Mouse (Mus musculus) MEL (cell line): ENCODE measurements around the gene Cplx2. TPM values are rescaled to one million over a fixed set of nuclear protein-coding genes. Genes with fewer than 3 reads are reported as not detected.

Experiments
- DNase-seq: peaks from one replicate; pipeline ENCODE4 v3.0.0; 2011; ENCODE audit warnings: low read depth, low spot score
- H3K27ac ChIP-seq: 2 replicates; pipeline ENCODE4 v1.5.1; 2012; ENCODE audit warnings: low read depth, mild to moderate bottlenecking, control low read depth, low read length, moderate library complexity; ENCODE audit not compliant: control insufficient read depth
- H3K27me3 ChIP-seq, 2 experiments: fragments of 150-350 bp in 1 of 2; sonication (generic) in 1 of 2; 2 replicates each; pipeline ENCODE4 v1.6.1; 2012; ENCODE audit warnings: low read length in 2 of 2, mild to moderate bottlenecking in 2 of 2, improper control_type of control experiment in 1 of 2, moderate library complexity in 1 of 2; ENCODE audit not compliant: insufficient read depth in 2 of 2, control insufficient read depth in 1 of 2
- H3K36me3 ChIP-seq, 2 experiments: 2 replicates each; pipeline ENCODE4 v1.6.1; 2012 to 2014; ENCODE audit warnings: low read length in 2 of 2, improper control_type of control experiment in 1 of 2, inconsistent platforms in 1 of 2, mild to moderate bottlenecking in 1 of 2; ENCODE audit not compliant: insufficient read depth in 2 of 2, control insufficient read depth in 1 of 2
- H3K4me1 ChIP-seq, 2 experiments: fragments of 150-350 bp in 1 of 2; sonication (generic) in 1 of 2; 2 replicates each; pipeline ENCODE4 v1.6.1; 2012; ENCODE audit warnings: low read length in 2 of 2, improper control_type of control experiment in 1 of 2, mild to moderate bottlenecking in 1 of 2; ENCODE audit not compliant: insufficient read depth in 2 of 2, control insufficient read depth in 1 of 2
- H3K4me3 ChIP-seq, 2 experiments: fragments of 150-350 bp in 1 of 2; sonication (generic) in 1 of 2; 2 replicates each; pipeline ENCODE4 v1.5.1; 2012; ENCODE audit warnings: low read depth in 2 of 2, low read length in 2 of 2, mild to moderate bottlenecking in 2 of 2, moderate library complexity in 2 of 2, control low read depth in 1 of 2, improper control_type of control experiment in 1 of 2; ENCODE audit not compliant: control insufficient read depth in 1 of 2, insufficient read depth in 1 of 2
- H3K79me2 ChIP-seq: 2 replicates; pipeline ENCODE4 v1.6.1; 2012; ENCODE audit warnings: mild to moderate bottlenecking, low read length, moderate library complexity; ENCODE audit not compliant: control insufficient read depth, poor library complexity, insufficient read depth
- H3K9ac ChIP-seq: 2 replicates; pipeline ENCODE4 v1.6.1; 2012; ENCODE audit warnings: low read depth, mild to moderate bottlenecking, control low read depth, low read length, moderate library complexity; ENCODE audit not compliant: control insufficient read depth, poor library complexity, severe bottlenecking
- H3K9me3 ChIP-seq: fragments of 150-350 bp; sonication (generic); replicated peaks from 2 replicates; pipeline ENCODE4 v1.6.1; 2012; ENCODE audit warnings: mild to moderate bottlenecking, low read length, improper control_type of control experiment, moderate library complexity; ENCODE audit not compliant: insufficient read depth
- BHLHE40 ChIP-seq: IDR thresholded peaks from 2 replicates; pipeline ENCODE4 v1.6.1; 2012; ENCODE audit warnings: low read depth, mild to moderate bottlenecking, inconsistent platforms, low read length, improper control_type of control experiment, borderline replicate concordance
- CHD2 ChIP-seq: IDR thresholded peaks from 2 replicates; pipeline ENCODE4 v1.6.1; 2011; ENCODE audit warnings: low read length, improper control_type of control experiment
- E2F4 ChIP-seq: IDR thresholded peaks from 2 replicates; pipeline ENCODE4 v1.6.1; 2011; ENCODE audit warnings: low read depth, low read length, improper control_type of control experiment, borderline replicate concordance
- EP300 ChIP-seq, 2 experiments: IDR thresholded peaks; 2 replicates each; pipeline ENCODE4 v1.6.1; 2011; ENCODE audit warnings: improper control_type of control experiment in 2 of 2, low read length in 2 of 2, low read depth in 1 of 2, mild to moderate bottlenecking in 1 of 2
- GABPA ChIP-seq: IDR thresholded peaks from 2 replicates; pipeline ENCODE4 v1.6.1; 2012; ENCODE audit warnings: low read depth, mild to moderate bottlenecking, inconsistent platforms, low read length, improper control_type of control experiment, moderate library complexity
- GATA1 ChIP-seq: IDR thresholded peaks from 2 replicates; pipeline ENCODE4 v1.6.1; 2011; ENCODE audit warnings: low read depth, low read length, improper control_type of control experiment
- KAT2A ChIP-seq: conservative IDR thresholded peaks from 2 replicates; pipeline ENCODE4 v1.6.1; 2012; ENCODE audit warnings: low read depth, low read length, improper control_type of control experiment, inconsistent platforms
- MEF2A ChIP-seq: IDR thresholded peaks from 2 replicates; pipeline ENCODE4 v1.6.1; 2014; ENCODE audit warnings: low read depth, mild to moderate bottlenecking, inconsistent platforms, low read length, improper control_type of control experiment; ENCODE audit not compliant: poor library complexity, insufficient replicate concordance, severe bottlenecking; ENCODE audit errors: extremely low read depth
- MXI1 ChIP-seq: IDR thresholded peaks from 2 replicates; pipeline ENCODE4 v1.6.1; 2011; ENCODE audit warnings: mild to moderate bottlenecking, low read depth, low read length, improper control_type of control experiment
- RAD21 ChIP-seq: IDR thresholded peaks from 2 replicates; pipeline ENCODE4 v1.6.1; 2011; ENCODE audit warnings: mild to moderate bottlenecking, low read depth, low read length, improper control_type of control experiment
- SIN3A ChIP-seq: IDR thresholded peaks from 2 replicates; pipeline ENCODE4 v1.6.1; 2012; ENCODE audit warnings: low read length, improper control_type of control experiment, inconsistent platforms
- SMC3 ChIP-seq: IDR thresholded peaks from 2 replicates; pipeline ENCODE4 v1.6.1; 2011; ENCODE audit warnings: low read depth, low read length, improper control_type of control experiment
- TAL1 ChIP-seq: IDR thresholded peaks from 2 replicates; pipeline ENCODE4 v1.6.1; 2012; ENCODE audit warnings: mild to moderate bottlenecking, inconsistent platforms, low read length, moderate library complexity, mixed read lengths
- TBP ChIP-seq: IDR thresholded peaks from 2 replicates; pipeline ENCODE4 v1.8.0; 2011; ENCODE audit warnings: low read depth, low read length, improper control_type of control experiment
- USF1 ChIP-seq: IDR thresholded peaks from 2 replicates; pipeline ENCODE4 v1.6.1; 2014; ENCODE audit warnings: low read depth, mild to moderate bottlenecking, inconsistent platforms, low read length, improper control_type of control experiment, moderate library complexity
- ZC3H11A ChIP-seq: IDR thresholded peaks from 2 replicates; pipeline ENCODE4 v1.6.1; 2012; ENCODE audit warnings: low read depth, mild to moderate bottlenecking, inconsistent platforms, low read length, improper control_type of control experiment
- ZKSCAN1 ChIP-seq: IDR thresholded peaks from 2 replicates; pipeline ENCODE4 v1.6.1; 2012; ENCODE audit warnings: low read depth, mild to moderate bottlenecking, inconsistent platforms, low read length, improper control_type of control experiment, moderate library complexity
- ZMIZ1 ChIP-seq: IDR thresholded peaks from 2 replicates; pipeline ENCODE4 v1.6.1; 2012; ENCODE audit warnings: low read depth, mild to moderate bottlenecking, inconsistent platforms, low read length, improper control_type of control experiment, moderate library complexity
- ZNF384 ChIP-seq: IDR thresholded peaks from 2 replicates; pipeline ENCODE4 v1.6.1; 2012; ENCODE audit warnings: low read depth, mild to moderate bottlenecking, inconsistent platforms, low read length, improper control_type of control experiment
- polyA plus RNA-seq, 2 experiments: library from polyadenylated mRNA; stranded (reverse) in 1 of 2; unstranded in 1 of 2; fragments of >175 nt in 1 of 2; fragments of >200 nt in 1 of 2; gene quantifications; 2 replicates each; pipeline versions ENCODE4 v1.2.1 to v1.2.4; 2012; ENCODE audit warnings: low replicate concordance in 2 of 2, low read depth in 1 of 2; ENCODE audit not compliant: insufficient read length in 2 of 2, insufficient read depth in 1 of 2, missing spikeins in 1 of 2
- total RNA-seq: library from RNA; depleted of rRNA; stranded (reverse); fragments of 300-350 nt; gene quantifications from 2 replicates; pipeline ENCODE4 v1.2.3, GENCODE M21; 2012

The Cplx2 gene
- total and polyA plus RNA-seq, 3 experiments: 1.8 to 4.7 TPM; not detected in 1

DNA sequence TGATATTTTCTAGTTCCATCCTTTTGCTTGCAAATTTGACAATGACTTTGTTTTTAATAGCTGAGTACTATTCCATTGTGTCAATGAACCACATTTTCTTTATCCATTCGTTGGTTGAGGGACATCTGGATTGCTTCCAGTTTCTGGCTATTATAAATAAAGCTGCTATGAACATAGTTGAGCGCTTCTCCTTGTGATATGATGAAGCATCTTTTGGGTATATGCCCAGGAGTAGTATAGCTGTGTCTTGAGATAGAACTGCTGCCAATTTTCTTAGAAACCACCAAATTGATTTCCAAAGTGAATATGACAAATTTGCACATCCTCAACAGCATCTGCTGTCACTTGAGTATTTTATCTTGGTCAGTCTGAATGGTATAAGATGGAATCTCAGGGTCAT lies 34.7 kb downstream of the Cplx2 start:
- no peaks in the 10 kb centered on the region for H3K79me2 ChIP-seq
- H3K9ac ChIP-seq: no peak overlapping the region
- no peak overlapping the region for H3K27ac ChIP-seq
- no peaks in the 10 kb centered on the region for H3K27me3 ChIP-seq
- peaks cover 0 to 8% of the 10 kb centered on the region in 2 experiments; a peak in 3 of 4 replicates for H3K4me1 ChIP-seq
- H3K4me3 ChIP-seq: no peak overlapping the region
- H3K36me3 ChIP-seq: peaks cover 0 to 3% of the 10 kb centered on the region in 2 experiments; a peak in 1 of 4 replicates
- peak; percentile 45 for DNase-seq
- H3K9me3 ChIP-seq: no peaks in the 10 kb centered on the region
- TF ChIP-seq USF1 (no peak), TBP (no peak), MEF2A (no peak), RAD21 (no peak), CHD2 (no peak), E2F4 (no peak), BHLHE40 (no peak), GABPA (no peak), SIN3A (no peak), ZMIZ1 (no peak), SMC3 (no peak), GATA1 (peak; percentile 44; the same call in 1 of the 2 replicates), EP300 (IDR thresholded peaks at IDR 0.05; ENCODE audit: low read depth in 1 of 2, low read length in 2 of 2) (peak; percentile 50 to 66; a peak in 3 of 4 replicates), ZKSCAN1 (no peak), TAL1 (no peak)
- TF ChIP-seq, all 39 proteins: peak for 2

DNA sequence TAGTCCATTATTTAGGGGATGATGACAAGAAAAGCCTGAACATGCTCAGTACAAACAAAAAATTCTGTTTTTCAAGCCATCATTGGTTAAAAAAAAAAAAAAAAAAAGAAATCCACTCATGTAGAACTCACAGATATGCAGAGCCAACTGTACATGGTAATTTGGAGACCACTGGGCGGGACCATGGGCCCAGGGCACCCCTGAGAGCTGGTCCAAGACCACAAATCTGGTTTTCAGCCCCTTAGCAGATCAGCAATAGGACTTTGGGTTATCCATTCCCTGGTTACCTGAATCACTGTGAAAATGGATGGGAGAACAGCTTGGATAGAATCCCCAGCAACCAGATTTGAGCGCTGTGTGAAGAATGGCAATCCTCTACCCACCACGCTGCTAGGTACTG lies 40.5 kb downstream of the Cplx2 start:
- H3K4me1 ChIP-seq: peaks cover 0 to 5% of the 10 kb centered on the region in 2 experiments; a peak in 1 of 4 replicates
- H3K79me2 ChIP-seq: no peaks in the 10 kb centered on the region
- H3K4me3 ChIP-seq: no peak overlapping the region
- no peak overlapping the region for H3K9ac ChIP-seq
- no peaks in the 10 kb centered on the region for H3K27me3 ChIP-seq
- no peaks in the 10 kb centered on the region for H3K9me3 ChIP-seq
- TF ChIP-seq MXI1 (no peak), ZKSCAN1 (no peak), KAT2A (no peak), CHD2 (no peak), ZMIZ1 (no peak), SIN3A (no peak), E2F4 (no peak), ZNF384 (no peak), BHLHE40 (no peak), EP300 (IDR thresholded peaks at IDR 0.05; ENCODE audit: low read depth in 1 of 2, low read length in 2 of 2) (no peak), ZC3H11A (no peak)
- no peak overlapping the region for H3K27ac ChIP-seq
- no peaks in the 10 kb centered on the region for H3K36me3 ChIP-seq
- no peak for DNase-seq
